Mouse (Mus musculus): ENCODE measurements around the gene Ttc23l.

- no peak for TF ChIP-seq CTCF (IDR thresholded peaks at IDR 0.05; ENCODE audit: control insufficient read depth, insufficient read depth, low read length)
- TF ChIP-seq POLR2A (IDR thresholded peaks at IDR 0.05; ENCODE audit: borderline replicate concordance, control insufficient read depth, low read depth, low read length): no peak
Measured at GRCm38 (mm10) chr15:10460986-10461385, 97.5 kb downstream of the Ttc23l start.
